Mouse (Mus musculus) intestine, postnatal 0 days (tissue): ENCODE data around the gene Atn1. TPM values are rescaled to one million over a fixed set of nuclear protein-coding genes. Genes with fewer than 3 reads are reported as not detected.

Experiments
- ATAC-seq: fragments of 200-750 bp; cut with Nextera tagmentation; 2 replicates; pipeline ENCODE4 v1.8.0; 2017; ENCODE audit warnings: mild to moderate bottlenecking, moderate TSS enrichment, moderate library complexity
- H3K27ac ChIP-seq: fragments of 300-500 bp; sonication (generic); 2 replicates; pipeline ENCODE4 v1.5.1; 2014; ENCODE audit warnings: mild to moderate bottlenecking, low read depth, low read length, moderate library complexity
- H3K27me3 ChIP-seq: fragments of 300-500 bp; sonication (generic); replicated peaks from 2 replicates; pipeline ENCODE4 v1.6.1; 2014; ENCODE audit warnings: low read length, mixed read lengths; ENCODE audit not compliant: control insufficient read depth, insufficient read depth
- H3K36me3 ChIP-seq: fragments of 300-500 bp; sonication (generic); 2 replicates; pipeline ENCODE4 v1.6.1; 2014; ENCODE audit warnings: mild to moderate bottlenecking, moderate library complexity; ENCODE audit not compliant: control insufficient read depth, insufficient read depth
- H3K4me1 ChIP-seq: fragments of 300-500 bp; sonication (generic); replicated peaks from 2 replicates; pipeline ENCODE4 v1.6.1; 2014; ENCODE audit warnings: antibody characterized with exemption, low read length, mixed read lengths; ENCODE audit not compliant: control insufficient read depth, insufficient read depth
- H3K4me2 ChIP-seq: fragments of 300-500 bp; sonication (generic); replicated peaks from 2 replicates; pipeline ENCODE4 v1.6.1; 2014; ENCODE audit warnings: low read depth, mild to moderate bottlenecking, moderate library complexity
- H3K4me3 ChIP-seq: fragments of 300-500 bp; sonication (generic); 2 replicates; pipeline ENCODE4 v1.5.1; 2014; ENCODE audit warnings: low read depth, low read length
- H3K9ac ChIP-seq: fragments of 300-500 bp; sonication (generic); 2 replicates; pipeline ENCODE4 v1.6.1; 2014; ENCODE audit warnings: mild to moderate bottlenecking, low read depth, low read length
- H3K9me3 ChIP-seq: fragments of 300-500 bp; sonication (generic); 2 replicates; pipeline ENCODE4 v1.6.1; 2016; ENCODE audit warnings: mixed run types; ENCODE audit not compliant: control insufficient read depth
- CTCF ChIP-seq: sonication (generic); IDR thresholded peaks from 2 replicates; pipeline ENCODE4 v1.5.1; 2016; ENCODE audit warnings: low read depth, mild to moderate bottlenecking, control low read depth, antibody characterized with exemption, moderate library complexity
- WGBS: fragments of 180-500 bp; shearing (Covaris S2); extraction: QIAGEN DNeasy Blood & Tissue Kit; methylation state at CpG from one replicate; pipeline ENCODE4 v1.1.7; 2014; 5-methylcytosine and 5-hydroxymethylcytosine counted together
- microRNA counts: library from miRNA; unstranded; fragments of <30 nt; microRNA quantifications from one replicate; lab custom pipeline; 2016
- microRNA-seq: library from miRNA; unstranded; fragments of <30 nt; microRNA quantifications from one replicate; pipeline ENCODE4, GENCODE M21; 2016
- polyA plus RNA-seq: library from polyadenylated mRNA; unstranded; fragments of >200 nt; fragmentation: Nextera tagmentation; extraction: Ambion mirVana; gene quantifications from 2 replicates; pipeline ENCODE4 v1.2.1, GENCODE M21; 2015

Atn1 gene
- polyA plus RNA-seq, 1 experiment from 2014 or later = 8.4 TPM

DNA sequence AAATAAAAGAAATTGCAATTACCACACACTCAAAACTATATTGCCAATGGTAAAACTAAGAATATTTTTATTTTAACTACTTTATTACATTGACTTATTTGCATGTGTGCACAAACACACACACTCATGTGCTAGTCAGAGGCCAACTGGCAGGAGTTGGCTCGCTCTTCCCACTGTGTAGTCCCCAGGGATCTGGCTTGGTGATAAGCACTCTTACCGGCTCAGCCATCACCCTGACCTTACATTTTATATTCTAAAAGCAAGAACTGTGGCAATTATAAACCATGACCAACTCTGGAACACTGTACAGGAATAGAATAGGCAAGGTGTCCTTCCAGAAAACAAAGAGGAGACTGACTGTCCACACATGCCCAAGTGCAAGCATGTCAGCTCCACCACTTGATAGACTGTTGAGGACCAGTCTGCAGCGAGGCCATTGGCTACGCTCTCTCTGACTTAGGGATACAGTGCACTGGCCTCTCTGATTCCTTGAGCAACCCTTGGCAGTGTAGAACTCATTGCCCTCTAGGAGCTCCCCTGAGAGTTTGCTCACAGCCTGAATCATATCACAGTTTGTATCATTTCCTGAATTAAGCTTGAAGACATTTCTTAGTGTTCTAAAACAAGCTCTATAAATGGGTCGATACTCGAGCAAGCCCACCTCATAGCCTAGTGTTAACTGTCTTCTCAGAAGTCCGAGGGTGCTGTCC is 59.7 kb downstream of the Atn1 start:
- H3K27ac ChIP-seq = 0 out of 2 replicates have a peak overlapping the region, but pooled peaks have one; percentile 8
- 86% methylated on average over 7 of the region's 7 CpGs for WGBS
- no peak for TF ChIP-seq CTCF

DNA sequence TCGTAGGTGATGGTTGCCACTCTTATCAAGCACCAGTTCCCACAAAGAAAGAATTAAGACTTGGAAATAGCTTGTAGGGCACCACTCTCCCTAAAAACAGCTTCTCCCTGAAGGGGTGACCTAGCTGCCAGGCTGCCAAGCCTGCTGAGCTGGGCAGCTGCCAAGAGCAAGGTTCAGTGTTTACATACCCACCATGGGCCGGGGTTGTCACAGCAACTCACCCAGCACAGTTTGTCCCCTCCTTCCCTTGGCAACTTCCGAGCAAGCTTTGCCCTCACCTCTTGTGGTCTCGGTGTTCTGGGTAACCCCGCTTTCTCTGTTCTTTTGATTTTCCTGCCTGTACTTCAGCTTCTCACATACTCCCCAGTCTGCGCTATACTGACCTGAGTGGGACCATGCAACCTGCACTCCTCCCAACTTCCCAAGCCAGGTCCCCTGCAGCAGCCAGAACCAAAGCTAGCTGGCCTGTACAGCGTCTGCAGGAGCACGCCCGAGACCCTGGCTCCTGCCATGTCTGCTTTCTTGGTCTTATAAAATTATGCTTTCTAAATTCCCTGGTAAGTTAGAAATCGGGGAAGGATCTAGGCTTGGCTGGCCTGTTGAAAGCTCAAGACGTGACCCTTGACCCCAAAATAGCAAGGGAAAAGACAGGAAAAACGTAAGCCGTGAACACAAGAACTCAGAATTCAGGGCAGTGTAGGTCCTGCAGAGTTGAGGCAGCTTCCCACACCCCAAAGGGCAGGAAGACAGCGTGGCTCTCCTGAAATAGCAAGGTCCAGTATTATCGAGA is 62.0 kb downstream of the Atn1 start:
- TF ChIP-seq CTCF = no peak
- H3K4me1 ChIP-seq = no peaks in the 10 kb centered on the region
- peak overlapping the region; percentile 77 for H3K27ac ChIP-seq
- H3K36me3 ChIP-seq = peaks cover 11% of the 10 kb centered on the region
- peak; percentile 73 for ATAC-seq
- H3K4me3 ChIP-seq = no peak overlapping the region
- no peak overlapping the region for H3K9ac ChIP-seq
- peak overlapping the region; percentile 18 for H3K4me2 ChIP-seq
- no peaks in the 10 kb centered on the region for H3K27me3 ChIP-seq
- WGBS = 51% methylated on average over 15 of the region's 15 CpGs
- H3K9me3 ChIP-seq = no peaks in the 10 kb centered on the region

More for the DNA sequence above, 59.7 kb downstream of the Atn1 start:
- H3K4me3 ChIP-seq = no peak overlapping the region
- no peaks in the 10 kb centered on the region for H3K4me1 ChIP-seq
- H3K4me2 ChIP-seq = no peak overlapping the region
- H3K36me3 ChIP-seq = peaks cover 28% of the 10 kb centered on the region
- no peaks in the 10 kb centered on the region for H3K27me3 ChIP-seq
- no peak for ATAC-seq
- H3K9ac ChIP-seq = no peak overlapping the region
- no peaks in the 10 kb centered on the region for H3K9me3 ChIP-seq

- peak; percentile 53 for ATAC-seq
- 34% methylated on average over 15 of the region's 15 CpGs for WGBS
Observed at GRCm38 (mm10) chr6:124693243-124693981, 62.9 kb downstream of the Atn1 start.

More at GRCm38 (mm10) chr6:124693243-124693981, 62.9 kb downstream of the Atn1 start:
- Histone ChIP-seq H3K4me3 (no peak overlapping the region), H3K27ac (peak overlapping the region; percentile 77), H3K4me1 (no peaks in the 10 kb centered on the region), H3K9me3 (no peaks in the 10 kb centered on the region), H3K9ac (no peak overlapping the region), H3K27me3 (no peaks in the 10 kb centered on the region), H3K4me2 (no peak overlapping the region; the same call in 1 of the 2 replicates), H3K36me3 (peaks cover 5% of the 10 kb centered on the region)
- TF ChIP-seq CTCF = peak; percentile 28; the same call in 1 of the 2 replicates

MicroRNAs encoded within 50 kb of the gene (microRNA counts, 519-probe panel; counts per million panel counts)
- microRNA mmu-miR-141 (lab: Ali Mortazavi, UCI) (5,221 counts per million, percentile 86 among the panel's probes with 10 or more counts), microRNA mmu-miR-200c (lab: Ali Mortazavi, UCI) (5,884 counts per million, percentile 94 among the panel's probes with 10 or more counts)

Small RNAs within 50 kb of the gene (microRNA-seq; reads per million reads assigned to microRNA genes)
- gene Mir141 = 6,786 reads per million, percentile 92 among the genes with 10 or more reads in this experiment
- 29,744 reads per million, percentile 97 among the genes with 10 or more reads in this experiment for gene Mir200c

Other genes with a start within 250 kb of the Atn1 start
- 6.9 and 7.5 TPM in 2 replicates for gene C1ra, start 244.1 kb downstream of the Atn1 start, polyA plus RNA-seq
- gene C1s1, start 214.2 kb downstream of the Atn1 start, polyA plus RNA-seq = 9.1 and 10.4 TPM in 2 replicates
- not detected in 2 replicates for gene C1rb, start 186.2 kb downstream of the Atn1 start, polyA plus RNA-seq
- gene C1s2, start 120.4 kb downstream of the Atn1 start, polyA plus RNA-seq = not detected in 2 replicates
- gene Lpcat3, start 93.5 kb downstream of the Atn1 start, polyA plus RNA-seq = 209 and 212 TPM in 2 replicates
- gene Emg1, start 44.3 kb downstream of the Atn1 start, polyA plus RNA-seq = 96.6 and 97.3 TPM in 2 replicates
- gene Phb2, start 44.2 kb downstream of the Atn1 start, polyA plus RNA-seq = 249 and 255 TPM in 2 replicates
- gene Ptpn6, start 17.8 kb downstream of the Atn1 start, polyA plus RNA-seq = 17.4 TPM in 2 replicates
- 238 and 259 TPM in 2 replicates for gene Grcc10, start 15.2 kb downstream of the Atn1 start, polyA plus RNA-seq
- gene Gm45234, start 503 bp downstream of the Atn1 start, polyA plus RNA-seq = not detected in 2 replicates
- 3.5 and 4.6 TPM in 2 replicates for gene Eno2, start 13.1 kb upstream of the Atn1 start, polyA plus RNA-seq
- gene Lrrc23, start 23.2 kb upstream of the Atn1 start, polyA plus RNA-seq = 0.21 TPM in 1 of 2 replicates, not detected in the other
- 57.7 and 69.5 TPM in 2 replicates for gene Spsb2, start 52.1 kb upstream of the Atn1 start, polyA plus RNA-seq
- gene Tpi1, start 57.8 kb upstream of the Atn1 start, polyA plus RNA-seq = 489 and 537 TPM in 2 replicates
- gene Usp5, start 73.0 kb upstream of the Atn1 start, polyA plus RNA-seq = 44.8 and 45.0 TPM in 2 replicates
- 45.4 and 57.4 TPM in 2 replicates for gene Cdca3, start 73.0 kb upstream of the Atn1 start, polyA plus RNA-seq
- gene Gnb3, start 83.8 kb upstream of the Atn1 start, polyA plus RNA-seq = 0.42 and 0.47 TPM in 2 replicates
- 4.5 and 4.6 TPM in 2 replicates for gene P3h3, start 101.2 kb upstream of the Atn1 start, polyA plus RNA-seq
- gene Gpr162, start 107.5 kb upstream of the Atn1 start, polyA plus RNA-seq = 0.46 and 0.64 TPM in 2 replicates
- 0.75 and 0.83 TPM in 2 replicates for gene Cd4, start 131.7 kb upstream of the Atn1 start, polyA plus RNA-seq
- 1.6 and 1.7 TPM in 2 replicates for gene Lag3, start 155.2 kb upstream of the Atn1 start, polyA plus RNA-seq
- gene Ptms, start 163.6 kb upstream of the Atn1 start, polyA plus RNA-seq = 167 and 169 TPM in 2 replicates
- 265 and 269 TPM in 2 replicates for gene Mlf2, start 174.9 kb upstream of the Atn1 start, polyA plus RNA-seq
- gene Cops7a, start 209.0 kb upstream of the Atn1 start, polyA plus RNA-seq = 105 and 110 TPM in 2 replicates
- 1.8 and 2.1 TPM in 2 replicates for gene Pianp, start 240.2 kb upstream of the Atn1 start, polyA plus RNA-seq